Mouse (Mus musculus) kidney, postnatal 0 days (tissue): ENCODE results near the gene Hck. TPM values are rescaled to one million over a fixed set of nuclear protein-coding genes. Genes with fewer than 3 reads are reported as not detected.
A peak's percentile ranks its signal among the peaks of the same experiment; 100 is the strongest.

Experiments
- ATAC-seq: fragments of 200-750 bp; cut with Nextera tagmentation; replicated peaks from 2 replicates; pipeline ENCODE4 v1.8.0; 2017; ENCODE audit warnings: low read depth, moderate number of reproducible peaks, moderate TSS enrichment, moderate library complexity; ENCODE audit not compliant: low FRiP score
- DNase-seq: peaks from one replicate; pipeline ENCODE4 v3.0.0-alpha.2; 2016; ENCODE audit warnings: low spot score
- H3K27ac ChIP-seq: fragments of 300-500 bp; sonication (generic); 2 replicates; pipeline ENCODE4 v1.5.1; 2014; ENCODE audit warnings: mild to moderate bottlenecking
- H3K27me3 ChIP-seq: fragments of 300-500 bp; sonication (generic); 2 replicates; pipeline ENCODE4 v1.6.1; 2014; ENCODE audit warnings: low read length, mixed read lengths; ENCODE audit not compliant: insufficient read depth
- H3K36me3 ChIP-seq: fragments of 300-500 bp; sonication (generic); 2 replicates; pipeline ENCODE4 v1.6.1; 2014; ENCODE audit warnings: low read length, mixed read lengths; ENCODE audit not compliant: insufficient read depth
- H3K4me1 ChIP-seq: fragments of 300-500 bp; sonication (generic); replicated peaks from 2 replicates; pipeline ENCODE4 v1.6.1; 2014; ENCODE audit warnings: antibody characterized with exemption, low read length, mixed read lengths; ENCODE audit not compliant: insufficient read depth
- H3K4me2 ChIP-seq: fragments of 300-500 bp; sonication (generic); 2 replicates; pipeline ENCODE4 v1.6.1; 2014; ENCODE audit warnings: mild to moderate bottlenecking, low read length, moderate library complexity, mixed read lengths
- H3K4me3 ChIP-seq: fragments of 300-500 bp; sonication (generic); replicated peaks from 2 replicates; pipeline ENCODE4 v1.5.1; 2014; ENCODE audit warnings: low read depth, low read length
- H3K9ac ChIP-seq: fragments of 300-500 bp; sonication (generic); 2 replicates; pipeline ENCODE4 v1.6.1; 2014; ENCODE audit warnings: low read depth, low read length
- H3K9me3 ChIP-seq: fragments of 300-500 bp; sonication (generic); replicated peaks from 2 replicates; pipeline ENCODE4 v1.6.1; 2016; ENCODE audit warnings: low read length, inconsistent platforms, mixed read lengths
- CTCF ChIP-seq: IDR thresholded peaks from 2 replicates; pipeline ENCODE4 v1.5.1; 2016; ENCODE audit warnings: antibody characterized with exemption, low read depth, mild to moderate bottlenecking, moderate library complexity
- WGBS: fragments of 180-500 bp; shearing (Covaris S2); extraction: QIAGEN DNeasy Blood & Tissue Kit; methylation state at CpG from one replicate; pipeline ENCODE4 v1.1.7; 2014; 5-methylcytosine and 5-hydroxymethylcytosine counted together
- polyA plus RNA-seq: library from polyadenylated mRNA; unstranded; fragments of >200 nt; fragmentation: Nextera tagmentation; extraction: Ambion mirVana; gene quantifications from 2 replicates; pipeline ENCODE4 v1.2.1, GENCODE M21; 2015

The Hck gene
- polyA plus RNA-seq, 1 experiment from 2014 or later: 4.3 TPM

DNA sequence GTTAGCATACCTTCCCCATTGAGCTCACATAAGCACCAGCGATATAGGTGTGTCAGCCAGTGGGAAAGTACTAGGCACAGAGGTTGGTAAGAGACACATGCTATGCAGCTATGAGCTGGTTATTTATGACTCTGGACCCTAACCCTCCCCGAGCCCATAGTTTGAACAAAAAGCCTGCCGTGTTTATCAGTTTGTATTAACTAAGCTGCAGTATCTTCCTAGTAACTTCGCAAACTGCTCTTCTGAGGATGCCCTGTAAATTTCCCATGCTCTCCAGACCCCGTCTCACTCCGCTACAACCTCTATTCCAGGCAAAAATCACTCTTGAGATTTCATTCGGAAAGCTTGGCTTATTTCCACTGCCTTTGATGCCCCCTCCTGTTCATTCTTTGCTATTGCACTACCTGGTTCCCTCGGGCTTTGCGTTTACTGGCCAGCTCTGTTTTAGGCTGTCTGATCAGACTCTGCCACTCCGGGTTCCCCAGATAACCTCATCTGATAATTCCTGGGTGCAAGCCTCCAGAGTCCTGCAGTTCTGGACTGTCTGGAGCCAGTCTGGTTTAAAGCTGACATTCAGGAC is 34.4 kb downstream of the Hck start:
- Histone ChIP-seq H3K4me3 (no peak overlapping the region), H3K27me3 (no peaks in the 10 kb centered on the region), H3K4me1 (peaks cover 3% of the 10 kb centered on the region; the same call in 1 of the 2 replicates), H3K27ac (no peak overlapping the region), H3K9me3 (no peaks in the 10 kb centered on the region), H3K9ac (no peak overlapping the region), H3K4me2 (no peak overlapping the region), H3K36me3 (no peaks in the 10 kb centered on the region)
- no peak for ATAC-seq
- TF ChIP-seq CTCF: peak; percentile 87
- 17% methylated on average over 10 of the region's 10 CpGs for WGBS
- DNase-seq: peak; percentile 79

DNA sequence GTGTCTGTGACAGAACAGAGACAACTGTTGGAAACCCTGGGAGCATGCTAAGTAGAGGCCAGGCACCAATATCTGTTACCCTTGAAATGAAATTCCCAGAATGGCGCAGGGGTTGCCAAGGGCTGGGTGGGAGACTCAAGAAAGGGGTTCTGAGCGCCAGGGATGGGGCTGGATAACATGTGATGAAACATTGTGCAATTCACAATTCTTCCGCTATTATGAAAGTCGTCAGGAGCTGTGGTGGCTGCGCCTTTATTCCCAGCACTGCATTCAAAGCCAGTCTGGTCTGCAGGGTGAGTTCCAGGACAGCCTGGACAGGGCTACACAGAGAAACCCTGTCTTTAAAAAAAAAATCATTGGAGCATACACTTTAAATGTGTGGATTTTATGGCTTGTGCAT is 37.1 kb downstream of the Hck start:
- DNase-seq: no peak
- TF ChIP-seq CTCF: no peak
- ATAC-seq: no peak
- Histone ChIP-seq H3K4me2 (no peak overlapping the region), H3K9me3 (no peaks in the 10 kb centered on the region), H3K27me3 (no peaks in the 10 kb centered on the region), H3K36me3 (no peaks in the 10 kb centered on the region), H3K9ac (no peak overlapping the region), H3K27ac (no peak overlapping the region), H3K4me1 (peaks cover 3% of the 10 kb centered on the region; the same call in 1 of the 2 replicates), H3K4me3 (no peak overlapping the region)
- 73% methylated on average over 5 of the region's 5 CpGs for WGBS

DNA sequence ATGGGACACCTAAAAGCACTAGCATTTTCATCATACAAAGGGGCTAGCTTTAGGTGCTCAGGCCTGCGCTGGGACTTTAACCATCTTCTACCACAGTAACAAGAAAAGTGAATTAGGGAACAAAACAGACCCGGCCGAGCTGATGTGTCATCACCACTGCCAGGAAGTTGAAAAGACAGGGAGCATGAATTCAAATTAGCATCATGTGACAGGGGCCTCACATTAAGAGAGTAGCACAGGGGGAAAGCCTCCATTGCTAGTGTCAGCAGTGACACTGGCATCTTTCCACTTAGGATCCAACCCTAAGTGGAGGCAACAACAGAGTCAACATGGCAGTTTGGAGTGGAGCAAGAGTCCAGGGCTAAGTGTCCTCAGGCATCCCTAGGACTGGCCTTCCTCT is 39.0 kb downstream of the Hck start:
- TF ChIP-seq CTCF: no peak

DNA sequence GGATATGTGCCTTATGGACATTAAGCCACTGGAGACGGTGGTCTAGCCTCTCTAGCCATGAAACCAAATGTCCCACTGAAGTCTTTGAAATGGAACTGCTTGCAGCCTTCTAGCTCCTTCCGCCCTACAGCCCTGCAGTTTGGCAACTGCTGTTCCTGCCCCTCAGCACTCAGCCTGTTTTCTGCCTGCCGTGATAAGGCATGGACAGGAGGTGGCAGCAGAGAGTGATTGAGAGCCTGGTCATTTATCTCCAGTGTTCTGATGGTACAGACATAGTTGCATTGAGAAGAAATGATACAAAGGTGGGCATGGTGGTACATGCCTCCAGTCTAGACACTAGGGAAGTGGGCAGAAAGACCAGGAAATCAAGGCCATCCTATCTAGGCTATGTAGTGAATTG is 39.4 kb downstream of the Hck start:
- Histone ChIP-seq H3K4me2 (no peak overlapping the region), H3K9ac (no peak overlapping the region), H3K4me3 (no peak overlapping the region), H3K27me3 (no peaks in the 10 kb centered on the region), H3K4me1 (peaks cover under 1% of the 10 kb centered on the region; the same call in 1 of the 2 replicates), H3K36me3 (no peaks in the 10 kb centered on the region), H3K27ac (no peak overlapping the region), H3K9me3 (no peaks in the 10 kb centered on the region)
- 0 out of 2 replicates have a peak, but pooled peaks have one; percentile 13 for ATAC-seq
- DNase-seq: peak; percentile 78
- 20% methylated on average over 3 of the region's 3 CpGs for WGBS
- peak; percentile 89 for TF ChIP-seq CTCF

More for the DNA sequence above, 39.0 kb downstream of the Hck start:
- H3K9ac ChIP-seq: no peak overlapping the region
- no peak overlapping the region for H3K4me3 ChIP-seq
- H3K27ac ChIP-seq: no peak overlapping the region
- no peak for DNase-seq
- H3K9me3 ChIP-seq: no peaks in the 10 kb centered on the region
- peaks cover 3% of the 10 kb centered on the region; the same call in 1 of the 2 replicates for H3K4me1 ChIP-seq
- ATAC-seq: no peak
- WGBS: 80% methylated on average over 3 of the region's 3 CpGs
- no peaks in the 10 kb centered on the region for H3K36me3 ChIP-seq
- no peak overlapping the region for H3K4me2 ChIP-seq
- H3K27me3 ChIP-seq: no peaks in the 10 kb centered on the region

DNA sequence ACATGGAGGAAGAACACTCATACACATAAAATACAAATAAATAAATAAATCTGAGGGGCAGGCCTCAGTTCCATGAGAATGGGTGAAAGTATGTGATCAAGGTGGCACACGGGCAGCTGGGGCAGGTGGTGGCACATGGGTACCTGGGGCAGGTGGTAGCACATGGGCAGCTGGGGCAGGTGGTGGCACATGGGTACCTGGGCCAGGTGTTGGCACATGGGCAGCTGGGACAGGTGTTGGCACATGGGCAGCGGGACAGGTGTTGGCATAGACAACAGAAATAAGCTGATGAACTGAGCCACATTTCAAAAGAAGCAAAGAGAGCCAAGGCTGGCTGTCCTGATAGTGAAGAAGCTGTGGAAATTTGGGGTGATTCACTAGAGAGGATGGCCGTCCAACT is 41.5 kb downstream of the Hck start:
- no peak overlapping the region for H3K9ac ChIP-seq
- H3K36me3 ChIP-seq: no peaks in the 10 kb centered on the region
- no peak overlapping the region for H3K4me3 ChIP-seq
- H3K4me2 ChIP-seq: no peak overlapping the region
- no peaks in the 10 kb centered on the region for H3K27me3 ChIP-seq
- no peak for TF ChIP-seq CTCF
- no peaks in the 10 kb centered on the region for H3K9me3 ChIP-seq
- ATAC-seq (no peak), DNase-seq (no peak)
- no peaks in the 10 kb centered on the region for H3K4me1 ChIP-seq
- no peak overlapping the region for H3K27ac ChIP-seq
- WGBS: 79% methylated on average over 3 of the region's 3 CpGs

DNA sequence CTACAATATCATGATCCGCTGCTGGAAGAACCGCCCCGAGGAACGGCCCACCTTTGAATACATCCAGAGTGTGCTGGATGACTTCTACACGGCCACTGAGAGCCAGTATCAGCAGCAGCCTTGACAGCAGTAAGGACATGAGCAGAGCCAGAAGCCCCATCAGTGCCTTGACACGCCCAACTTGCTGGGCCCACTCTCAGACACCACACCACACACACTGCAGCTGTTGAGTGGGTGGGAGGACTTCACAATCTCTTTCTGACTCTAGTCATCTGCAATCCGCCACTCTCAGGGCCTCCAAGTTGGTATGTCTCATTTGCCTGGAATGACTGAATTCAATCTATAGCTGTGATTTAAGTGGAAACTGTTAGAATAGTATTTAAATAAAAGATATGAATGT is 42.8 kb downstream of the Hck start:
- H3K4me1 ChIP-seq: no peaks in the 10 kb centered on the region
- H3K4me2 ChIP-seq: no peak overlapping the region
- no peak overlapping the region for H3K4me3 ChIP-seq
- H3K27ac ChIP-seq: no peak overlapping the region
- H3K27me3 ChIP-seq: no peaks in the 10 kb centered on the region
- H3K9me3 ChIP-seq: no peaks in the 10 kb centered on the region
- H3K9ac ChIP-seq: no peak overlapping the region
- DNase-seq (no peak), ATAC-seq (no peak)
- 74% methylated on average over 7 of the region's 7 CpGs for WGBS
- TF ChIP-seq CTCF: no peak
- H3K36me3 ChIP-seq: no peaks in the 10 kb centered on the region
